Mouse (Mus musculus) mouse embryonic stem cell (cell line): Measurements from ENCODE around the gene Ear14.
"Not testable (repeated sequence)": the region's sequence is repeated elsewhere in the genome, so short reads cannot be mapped to it uniquely, and the experiment has no call there.

Experiments
- in situ Hi-C, 2 experiments: fragments of 300-500 bp; cut with MboI; formaldehyde crosslinking; loops; 1 replicate in 1 of 2; 3 replicates in 1 of 2; pipeline ENCODE4 v1.14.3; 2019 to 2020; ENCODE audit warnings: low sequenced_read_pairs in 2 of 2, low pct_unique_long_range_greater_than_20kb in 1 of 2, mixed read lengths in 1 of 2; ENCODE audit not compliant: unreplicated experiment in 1 of 2

The Ear14 gene

DNA sequence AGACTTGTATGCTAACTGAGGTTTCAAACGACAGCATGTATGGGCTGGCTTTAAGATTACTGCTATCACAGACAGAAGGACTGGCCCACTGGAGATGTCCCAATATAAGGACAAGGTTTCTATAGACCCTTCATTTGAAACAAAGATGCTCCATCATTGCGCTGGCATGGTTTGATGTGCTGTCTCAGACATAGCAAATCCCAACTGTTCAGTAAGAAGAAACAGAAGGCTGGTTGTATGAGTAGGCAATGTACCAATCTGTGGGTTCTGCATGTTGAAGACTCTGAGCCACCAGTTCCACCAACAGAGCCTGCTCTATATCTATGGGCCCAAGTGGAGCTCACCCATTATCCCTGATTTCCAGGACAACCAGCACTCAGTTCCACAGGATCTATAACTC lies at the start of gene Ear14:
Ear14 (plus strand) TSS at position 277 of the 400 bp plus-strand sequence.
- in situ Hi-C loops, result no loop called here

- in situ Hi-C loops, result no loop called here
These were observed 47.0 kb upstream of the Ear14 start for GRCm38 (mm10) chr14:51156056-51156735.

DNA sequence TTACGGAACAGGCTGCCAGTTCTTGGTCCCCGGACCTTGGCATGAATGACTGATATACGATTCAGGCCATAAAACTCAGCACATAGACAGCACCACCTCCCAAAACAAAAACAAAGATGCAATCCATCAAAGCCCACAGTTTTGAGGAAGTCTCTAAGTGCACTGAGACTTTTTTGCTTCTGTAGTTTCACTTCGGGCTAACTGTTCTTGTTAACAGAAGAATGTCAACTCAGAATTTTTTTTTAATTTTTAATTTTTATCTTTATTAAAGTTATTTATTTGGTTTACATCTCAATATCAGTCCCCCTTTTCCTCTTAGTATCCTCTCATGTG lies 46.5 kb upstream of the Ear14 start:
- in situ Hi-C loops, result no loop called here

- in situ Hi-C loops, result no loop called here
These were observed 46.1 kb upstream of the Ear14 start for GRCm38 (mm10) chr14:51157072-51157471.

DNA sequence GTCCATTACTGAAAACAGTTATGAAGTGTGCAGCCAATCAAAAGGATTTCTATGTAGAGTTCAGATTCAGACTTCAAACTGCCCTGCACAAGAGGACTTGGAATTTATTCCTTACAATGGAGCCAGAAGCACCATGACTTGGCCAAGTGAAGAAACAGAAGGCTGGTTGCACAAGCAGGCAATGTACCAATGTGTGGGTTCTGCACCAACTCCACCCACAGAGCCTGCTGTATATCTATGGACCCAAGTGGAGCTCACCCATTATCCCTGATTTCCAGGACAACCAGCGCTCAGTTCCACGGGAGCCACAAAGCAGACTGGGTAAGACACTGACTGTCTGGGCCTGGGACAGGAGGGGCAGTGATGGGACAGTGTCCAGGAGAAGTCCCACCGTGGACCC lies 41.2 kb upstream of the Ear14 start, which contains the start of gene Rnase2b:
Rnase2b (plus strand) TSS at position 285 of the 400 bp plus-strand sequence.
- in situ Hi-C loops, result not testable (repeated sequence)

- in situ Hi-C loops, result not testable (repeated sequence)
These were observed 39.9 kb upstream of the Ear14 start for GRCm38 (mm10) chr14:51163323-51163722.

GRCm38 (mm10) chr14:51165435-51165834 lies 37.8 kb upstream of the Ear14 start:
- in situ Hi-C loops, result no loop called here

DNA sequence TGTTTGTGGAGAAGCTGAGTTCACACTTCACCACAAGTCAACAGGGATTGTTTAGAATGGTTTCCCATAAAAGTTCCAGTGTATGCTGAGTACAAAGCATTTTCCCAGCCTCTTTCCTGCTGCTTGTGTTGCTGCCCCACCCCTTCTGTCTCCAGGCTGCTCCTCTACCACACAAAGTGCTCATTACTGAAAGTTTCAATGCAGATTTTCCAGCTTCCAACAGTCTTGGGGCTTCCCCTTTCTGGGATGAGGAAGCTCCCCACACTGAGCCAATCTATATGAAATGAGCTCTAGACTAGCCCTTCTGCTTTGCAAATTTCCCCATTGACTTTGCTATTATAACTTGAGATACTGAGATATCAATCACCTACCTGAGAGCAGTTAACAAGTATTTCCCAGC lies 37.1 kb upstream of the Ear14 start:
- in situ Hi-C loops, result no loop called here

DNA sequence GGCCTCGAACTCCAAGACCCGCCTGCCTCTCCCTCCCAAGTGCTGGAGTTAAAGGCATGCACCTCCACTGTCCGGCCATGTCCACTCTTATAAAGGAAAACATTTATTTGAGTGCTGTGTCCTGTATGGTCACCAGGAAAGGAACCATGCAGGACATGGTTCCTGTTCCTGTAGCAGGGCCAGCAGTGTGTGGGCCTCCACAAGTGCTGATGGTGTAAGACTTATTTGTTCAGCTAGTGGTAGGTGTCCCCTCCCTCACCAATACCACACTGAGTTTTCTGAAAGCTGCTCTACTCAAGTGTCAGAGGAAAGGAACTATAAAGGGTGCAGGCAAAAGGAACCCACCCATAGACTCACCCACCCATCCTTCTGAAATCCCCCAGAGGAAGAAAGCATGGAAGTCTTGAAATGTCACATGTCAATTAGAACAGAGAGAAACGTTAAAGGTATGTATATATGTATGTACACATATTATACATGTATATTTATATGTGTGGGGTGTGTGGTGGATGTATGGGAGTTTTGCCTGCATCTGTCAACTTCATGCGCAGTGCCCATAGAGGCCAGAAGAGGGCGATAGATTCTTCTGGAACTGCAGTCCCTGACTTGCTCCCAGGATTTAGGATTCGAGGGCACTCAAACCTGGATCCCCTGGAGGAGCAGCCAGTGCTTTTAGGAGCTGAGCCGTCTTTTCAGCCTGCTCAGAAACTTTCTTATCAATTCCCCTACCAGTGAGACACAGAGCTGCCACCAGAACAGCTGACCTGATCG lies 30.9 kb upstream of the Ear14 start:
- in situ Hi-C loops, result loop anchor here in 1 of 2 experiments (5.0 kb wide), 1 partner anchor 95 kb away; no protein-coding TSS in a partner anchor

GRCm38 (mm10) chr14:51172947-51173346 lies 30.2 kb upstream of the Ear14 start:
- in situ Hi-C loops, result loop anchor here in 1 of 2 experiments (5.0 kb wide), 1 partner anchor 94 kb away; no protein-coding TSS in a partner anchor

DNA sequence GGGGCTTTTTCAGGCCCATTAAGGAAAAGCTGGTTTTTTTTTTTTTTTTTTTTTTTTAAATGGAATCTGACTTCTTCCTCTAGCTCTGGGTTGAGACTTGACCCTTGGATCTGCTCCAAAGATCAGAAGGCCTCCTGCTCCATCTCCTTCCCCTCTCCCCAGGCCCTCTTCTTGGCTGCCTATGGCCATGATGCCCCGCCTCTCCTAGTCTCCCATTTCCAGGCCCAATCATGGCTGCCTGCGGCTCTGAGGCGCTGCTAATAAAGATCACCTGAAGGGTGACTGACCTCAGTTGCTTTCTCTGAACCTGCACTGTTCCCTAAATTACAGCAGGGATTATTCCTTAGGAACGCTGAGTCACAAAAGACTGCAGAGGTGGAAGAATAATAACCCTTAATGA lies 29.3 kb upstream of the Ear14 start:
- in situ Hi-C loops, result loop anchor here in 1 of 2 experiments (5.0 kb wide), 1 partner anchor 93 kb away; no protein-coding TSS in a partner anchor

DNA sequence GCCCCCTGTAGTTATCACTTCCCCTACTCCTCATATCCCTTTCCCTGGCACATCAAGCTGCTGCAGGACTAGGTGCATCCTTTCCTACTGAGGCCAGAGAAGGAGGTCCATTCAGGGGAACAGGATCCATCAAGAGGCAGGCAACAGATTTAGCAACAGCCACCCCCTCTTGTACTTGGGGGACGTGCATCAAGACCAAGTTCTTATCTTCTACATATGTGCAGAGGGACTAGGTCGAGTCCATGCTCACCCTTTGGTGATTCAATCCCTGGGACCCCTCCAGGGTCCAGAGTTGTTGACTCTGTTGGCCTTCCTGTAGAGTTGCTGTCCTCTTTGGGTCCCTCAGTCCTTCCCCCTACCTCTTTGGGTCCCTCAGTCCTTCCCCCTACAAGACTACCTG lies 22.1 kb upstream of the Ear14 start:
- in situ Hi-C loops, result not testable (repeated sequence)

- in situ Hi-C loops, result no loop called here
These were observed 7.5 kb upstream of the Ear14 start for GRCm38 (mm10) chr14:51195681-51196080.

GRCm38 (mm10) chr14:51199098-51200023 lies 3.8 kb upstream of the Ear14 start, which contains the start of gene Ang2:
TSS of gene Ang2 (minus strand) at chr14:51199148.
- in situ Hi-C loops, result no loop called here

- in situ Hi-C loops, result no loop called here
These were observed 3.1 kb upstream of the Ear14 start for GRCm38 (mm10) chr14:51200054-51200453.

DNA sequence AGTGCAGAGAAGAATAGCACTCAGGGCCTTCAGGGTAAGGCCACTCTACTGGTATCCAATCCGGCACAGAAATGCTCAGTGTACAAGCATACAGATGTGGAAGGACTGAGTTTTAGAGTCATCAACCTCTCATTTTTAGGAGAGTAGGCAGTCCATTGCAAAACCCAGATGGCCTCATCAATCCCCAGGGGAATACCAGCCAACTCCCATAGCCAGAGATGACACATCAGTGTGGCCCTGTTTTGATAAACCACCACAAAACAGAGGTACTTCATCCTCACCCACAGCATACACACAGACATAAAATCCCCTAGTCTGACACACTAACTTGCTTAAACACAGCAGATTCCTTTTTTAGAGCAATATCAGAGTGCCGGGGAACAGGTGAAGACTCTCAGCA lies 2.7 kb upstream of the Ear14 start:
- in situ Hi-C loops, result no loop called here

DNA sequence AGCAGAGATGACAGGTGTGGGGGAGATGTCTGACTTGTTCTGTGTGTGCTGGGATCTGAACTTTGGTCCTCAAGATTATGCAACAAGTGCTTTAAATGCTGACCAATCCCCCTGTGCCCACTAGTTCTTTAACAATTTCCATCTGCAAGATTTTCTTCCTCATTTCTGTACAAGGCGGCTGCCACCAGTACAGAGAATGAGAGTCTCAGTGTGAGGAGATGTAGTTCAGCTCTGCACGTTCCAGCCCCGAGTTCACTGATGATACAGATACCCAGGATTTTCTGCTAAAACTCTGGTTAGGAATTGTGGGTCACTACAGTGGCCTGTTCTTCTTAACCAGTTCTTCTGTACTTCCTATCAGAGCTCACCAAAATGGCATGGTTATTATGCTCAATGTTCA lies 16.9 kb downstream of the Ear14 start:
- in situ Hi-C loops, result not testable (repeated sequence)

GRCm38 (mm10) chr14:51229657-51230056 lies 26.5 kb downstream of the Ear14 start:
- in situ Hi-C loops, result not testable (repeated sequence)

GRCm38 (mm10) chr14:51237488-51237887 lies 34.3 kb downstream of the Ear14 start:
- in situ Hi-C loops, result not testable (repeated sequence)
